Mouse (Mus musculus): Measurements from ENCODE around the gene Pcsk7. TPM values are rescaled to one million over a fixed set of nuclear protein-coding genes. Genes with fewer than 3 reads are reported as not detected.

Pcsk7 gene
- total and polyA plus RNA-seq, 2 experiments from 2014 or later: 18.1 to 23.5 TPM

DNA sequence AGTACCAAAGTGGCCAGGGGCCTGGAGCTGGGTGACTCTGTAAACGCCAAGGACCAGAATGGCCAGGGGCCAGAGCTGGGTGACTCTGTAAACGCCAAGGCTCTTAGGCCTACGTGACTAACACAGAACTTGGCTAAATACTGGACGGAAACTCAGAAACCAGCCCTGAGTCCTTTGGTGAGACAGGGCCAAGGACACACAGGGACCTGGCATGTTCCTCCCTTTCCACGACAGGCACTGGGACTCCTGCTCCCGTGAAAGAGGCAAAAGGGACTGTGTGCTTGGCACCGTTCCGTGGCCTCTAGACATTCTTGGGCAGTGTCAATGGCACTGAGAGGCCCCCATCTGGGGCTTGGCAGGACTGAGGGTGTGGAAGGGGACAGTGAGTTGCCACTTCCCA, 31.8 kb downstream of the Pcsk7 start:
- Histone ChIP-seq H3K9ac (replicated peaks; ENCODE audit: low read length) (no peak overlapping the region), H3K36me3 (ENCODE audit: insufficient read depth, low read length) (peaks cover 39% of the 10 kb centered on the region), H3K4me2 (ENCODE audit: low read depth, low read length) (no peak overlapping the region), H3K4me1 (ENCODE audit: insufficient read depth, low read length) (no peaks in the 10 kb centered on the region), H3K27me3 (ENCODE audit: insufficient read depth, low read length) (no peaks in the 10 kb centered on the region), H3K27ac (no peak overlapping the region), H3K9me3 (ENCODE audit: low read length) (no peaks in the 10 kb centered on the region), H3K4me3 (ENCODE audit: low read length) (no peak overlapping the region)
- WGBS: 76% methylated on average over 8 of the region's 8 CpGs
- TF ChIP-seq CTCF (IDR thresholded peaks at IDR 0.05; ENCODE audit: low read depth): no peak
- DNase-seq (ENCODE audit: low spot score): no peak
- ATAC-seq: no peak

DNA sequence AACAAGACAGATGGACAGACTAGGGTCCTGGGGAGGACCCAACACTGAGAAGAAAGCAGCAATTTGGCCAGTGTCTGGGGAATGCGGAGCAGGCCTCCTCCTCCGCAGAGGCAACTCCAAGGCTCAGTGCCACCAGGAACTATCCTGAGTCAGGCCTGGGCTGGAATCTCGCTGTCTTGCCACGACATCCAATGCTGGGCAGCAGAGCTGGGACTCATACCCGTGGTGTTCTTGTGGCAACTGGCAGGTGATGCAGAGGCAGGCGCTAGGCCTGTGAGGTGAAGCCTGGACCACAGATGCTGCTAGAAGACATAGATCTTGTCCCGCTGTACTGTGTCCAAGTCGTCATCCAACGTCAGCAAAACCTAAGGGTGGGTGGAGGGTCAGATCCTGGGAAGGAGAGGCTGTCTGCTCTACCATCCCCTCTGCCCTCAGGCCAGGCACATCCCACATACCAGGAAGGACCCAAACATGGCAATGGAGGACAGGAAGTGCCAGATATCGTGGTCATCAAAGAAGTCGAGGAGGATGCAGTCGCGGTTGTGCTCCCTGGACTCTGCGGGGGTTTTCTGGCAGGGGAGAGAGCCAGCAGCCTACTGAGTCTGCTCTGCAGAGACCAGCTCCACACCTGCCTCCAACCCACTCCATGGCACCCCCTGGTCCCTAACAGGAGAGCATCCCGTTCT, 32.8 kb downstream of the Pcsk7 start:
- ATAC-seq (no peak), DNase-seq (ENCODE audit: low spot score) (no peak)
- TF ChIP-seq CTCF (IDR thresholded peaks at IDR 0.05; ENCODE audit: low read depth): no peak
- Histone ChIP-seq H3K4me3 (ENCODE audit: low read length) (no peak overlapping the region), H3K27ac (no peak overlapping the region), H3K9me3 (ENCODE audit: low read length) (no peaks in the 10 kb centered on the region), H3K36me3 (ENCODE audit: insufficient read depth, low read length) (peaks cover 48% of the 10 kb centered on the region), H3K9ac (replicated peaks; ENCODE audit: low read length) (no peak overlapping the region), H3K4me1 (ENCODE audit: insufficient read depth, low read length) (no peaks in the 10 kb centered on the region), H3K27me3 (ENCODE audit: insufficient read depth, low read length) (no peaks in the 10 kb centered on the region), H3K4me2 (ENCODE audit: low read depth, low read length) (no peak overlapping the region)
- 84% methylated on average over 15 of the region's 15 CpGs for WGBS

DNA sequence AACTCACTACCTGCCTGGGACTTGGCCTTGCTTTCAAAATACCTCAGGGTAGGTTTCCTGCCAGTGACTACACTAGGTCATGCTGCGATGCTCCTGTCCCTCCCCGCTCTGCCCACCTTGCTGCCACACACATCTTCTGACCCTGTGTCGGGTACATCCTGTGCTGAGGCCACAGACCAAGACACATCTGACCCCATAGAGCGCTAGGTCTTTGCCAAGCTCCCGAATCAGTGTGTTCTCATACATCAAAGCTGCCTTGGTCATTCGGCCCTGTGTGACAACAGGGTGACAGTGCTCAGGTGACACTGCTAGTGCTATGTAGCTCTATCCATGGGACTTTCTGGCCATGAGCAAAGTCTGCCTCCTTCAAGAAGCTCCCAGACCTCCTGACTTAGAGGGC, 33.5 kb downstream of the Pcsk7 start:
- no peak for TF ChIP-seq CTCF (IDR thresholded peaks at IDR 0.05; ENCODE audit: low read depth)
- no peaks in the 10 kb centered on the region for H3K27me3 ChIP-seq (ENCODE audit: insufficient read depth, low read length)
- no peaks in the 10 kb centered on the region for H3K4me1 ChIP-seq (ENCODE audit: insufficient read depth, low read length)
- H3K4me3 ChIP-seq (ENCODE audit: low read length): no peak overlapping the region
- DNase-seq (ENCODE audit: low spot score): no peak
- H3K4me2 ChIP-seq (ENCODE audit: low read depth, low read length): no peak overlapping the region
- H3K9me3 ChIP-seq (ENCODE audit: low read length): no peaks in the 10 kb centered on the region
- peaks cover 51% of the 10 kb centered on the region for H3K36me3 ChIP-seq (ENCODE audit: insufficient read depth, low read length)
- no peak overlapping the region for H3K9ac ChIP-seq (replicated peaks; ENCODE audit: low read length)
- ATAC-seq: no peak
- H3K27ac ChIP-seq: no peak overlapping the region
- 90% methylated on average over 6 of the region's 6 CpGs for WGBS

- Histone ChIP-seq H3K4me3 (ENCODE audit: low read length) (no peak overlapping the region), H3K4me2 (ENCODE audit: low read depth, low read length) (no peak overlapping the region), H3K27ac (no peak overlapping the region), H3K9me3 (ENCODE audit: low read length) (no peaks in the 10 kb centered on the region), H3K36me3 (ENCODE audit: insufficient read depth, low read length) (peaks cover 62% of the 10 kb centered on the region), H3K27me3 (ENCODE audit: insufficient read depth, low read length) (no peaks in the 10 kb centered on the region), H3K4me1 (ENCODE audit: insufficient read depth, low read length) (no peaks in the 10 kb centered on the region), H3K9ac (replicated peaks; ENCODE audit: low read length) (no peak overlapping the region)
- WGBS: 63% methylated on average over 18 of the region's 18 CpGs
- DNase-seq (ENCODE audit: low spot score): no peak
- ATAC-seq: no peak
- peak; percentile 18; the same call in 1 of the 2 replicates for TF ChIP-seq CTCF (IDR thresholded peaks at IDR 0.05; ENCODE audit: low read depth)
Observed at GRCm38 (mm10) chr9:45941329-45941888, 35.1 kb downstream of the Pcsk7 start.

- Histone ChIP-seq H3K9me3 (ENCODE audit: low read length) (no peaks in the 10 kb centered on the region), H3K4me3 (ENCODE audit: low read length) (no peak overlapping the region), H3K36me3 (ENCODE audit: insufficient read depth, low read length) (peaks cover 62% of the 10 kb centered on the region), H3K27me3 (ENCODE audit: insufficient read depth, low read length) (no peaks in the 10 kb centered on the region), H3K27ac (no peak overlapping the region), H3K4me1 (ENCODE audit: insufficient read depth, low read length) (no peaks in the 10 kb centered on the region), H3K4me2 (ENCODE audit: low read depth, low read length) (no peak overlapping the region), H3K9ac (replicated peaks; ENCODE audit: low read length) (no peak overlapping the region)
- DNase-seq (ENCODE audit: low spot score) (no peak), ATAC-seq (no peak)
- no peak for TF ChIP-seq CTCF (IDR thresholded peaks at IDR 0.05; ENCODE audit: low read depth)
- WGBS: 92% methylated on average over 16 of the region's 16 CpGs
Observed at GRCm38 (mm10) chr9:45942464-45942863, 36.2 kb downstream of the Pcsk7 start.

DNA sequence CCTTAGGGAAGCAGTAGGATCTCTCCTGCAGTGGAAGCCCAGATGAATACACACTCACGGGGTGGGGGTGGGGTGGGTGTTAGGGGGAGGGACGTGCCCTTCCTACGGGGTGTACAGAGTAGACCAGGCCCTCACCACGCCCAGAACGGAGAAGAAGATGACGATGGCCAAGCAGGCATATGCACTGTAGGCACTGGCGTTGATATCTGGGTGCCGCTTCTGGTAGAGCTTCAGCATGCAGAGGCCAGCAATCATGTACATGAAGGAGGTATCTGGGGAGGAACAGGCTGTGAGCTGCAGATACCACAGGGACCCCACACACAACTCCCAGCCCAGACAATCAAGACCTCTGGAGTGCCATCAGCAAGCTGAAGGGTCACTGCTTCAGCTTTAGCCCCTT, 36.6 kb downstream of the Pcsk7 start:
- no peak for DNase-seq (ENCODE audit: low spot score)

More for the DNA sequence above, 36.6 kb downstream of the Pcsk7 start:
- Histone ChIP-seq H3K4me1 (ENCODE audit: insufficient read depth, low read length) (no peaks in the 10 kb centered on the region), H3K27ac (no peak overlapping the region), H3K4me2 (ENCODE audit: low read depth, low read length) (no peak overlapping the region), H3K9ac (replicated peaks; ENCODE audit: low read length) (no peak overlapping the region), H3K9me3 (ENCODE audit: low read length) (no peaks in the 10 kb centered on the region), H3K4me3 (ENCODE audit: low read length) (no peak overlapping the region), H3K36me3 (ENCODE audit: insufficient read depth, low read length) (peaks cover 65% of the 10 kb centered on the region), H3K27me3 (ENCODE audit: insufficient read depth, low read length) (no peaks in the 10 kb centered on the region)
- no peak for ATAC-seq
- 98% methylated on average over 8 of the region's 8 CpGs for WGBS
- TF ChIP-seq CTCF (IDR thresholded peaks at IDR 0.05; ENCODE audit: low read depth): no peak

Data from hindbrain, postnatal 0 days (tissue).